Mouse (Mus musculus): Measurements from ENCODE around the gene Pik3r3. TPM values are rescaled to one million over a fixed set of nuclear protein-coding genes. Genes with fewer than 3 reads are reported as not detected.
A peak's percentile ranks its signal among the peaks of the same experiment; 100 is the strongest.
"Not testable (repeated sequence)": the region's sequence is repeated elsewhere in the genome, so short reads cannot be mapped to it uniquely, and the experiment has no call there.

Gene Pik3r3
- polyA plus RNA-seq, 1 experiment = 3.5 TPM

DNA sequence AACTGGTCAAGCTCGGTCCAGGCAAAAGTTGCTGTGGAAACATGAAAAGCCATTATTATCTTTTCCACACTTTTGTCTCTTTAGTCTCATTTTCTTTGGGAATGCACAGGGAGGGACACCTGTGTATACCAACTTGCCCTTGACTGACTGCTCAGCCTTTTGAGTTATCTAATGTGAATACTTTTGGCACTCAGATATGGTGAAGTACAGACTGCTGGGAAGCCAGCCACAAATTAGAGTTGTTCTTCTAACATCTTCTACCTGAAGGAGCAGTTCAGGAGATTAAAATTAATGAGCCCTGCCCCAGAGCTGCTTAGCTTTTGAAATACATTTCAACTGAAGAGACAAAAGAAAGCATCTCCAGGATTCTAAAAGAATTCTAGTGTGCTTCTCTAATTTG, 2.4 kb upstream of the Pik3r3 start:
- no peak for TF ChIP-seq CTCF (IDR thresholded peaks at IDR 0.05; ENCODE audit: extremely low read depth, insufficient read depth, insufficient read length, insufficient replicate concordance)
- no peak for TF ChIP-seq POLR2A (IDR thresholded peaks at IDR 0.05; ENCODE audit: low read depth, low read length)
- Histone ChIP-seq H3K27ac (ENCODE audit: insufficient read depth, low read length) (no peak overlapping the region), H3K36me3 (ENCODE audit: control insufficient read depth, insufficient read depth, low read length) (no peaks in the 10 kb centered on the region), H3K4me3 (ENCODE audit: extremely low read depth, insufficient read depth, insufficient read length) (no peak overlapping the region), H3K4me1 (ENCODE audit: control insufficient read depth, insufficient read depth, insufficient read length) (no peaks in the 10 kb centered on the region), H3K27me3 (ENCODE audit: control insufficient read depth, insufficient read depth, low read length) (no peaks in the 10 kb centered on the region; the same call in 1 of the 2 replicates)
- no peak for DNase-seq (ENCODE audit: low read depth in 1 of 2, low spot score in 2 of 2)
- 96% methylated on average over 1 of the region's 1 CpGs for WGBS

- Histone ChIP-seq H3K27ac (ENCODE audit: insufficient read depth, low read length) (no peak overlapping the region), H3K4me3 (ENCODE audit: extremely low read depth, insufficient read depth, insufficient read length) (peak overlapping the region; percentile 97; the same call in 1 of the 2 replicates)
Observed at GRCm38 (mm10) chr4:116220071-116220650, 1.3 kb upstream of the Pik3r3 start.

GRCm38 (mm10) chr4:116220780-116221139, 658 bp upstream of the Pik3r3 start:
- Histone ChIP-seq H3K36me3 (ENCODE audit: control insufficient read depth, insufficient read depth, low read length) (no peaks in the 10 kb centered on the region), H3K4me1 (ENCODE audit: control insufficient read depth, insufficient read depth, insufficient read length) (no peaks in the 10 kb centered on the region), H3K27ac (ENCODE audit: insufficient read depth, low read length) (peak overlapping the region; percentile 98), H3K27me3 (ENCODE audit: control insufficient read depth, insufficient read depth, low read length) (no peaks in the 10 kb centered on the region; the same call in 1 of the 2 replicates), H3K4me3 (ENCODE audit: extremely low read depth, insufficient read depth, insufficient read length) (peak overlapping the region; percentile 97)
- TF ChIP-seq CTCF (IDR thresholded peaks at IDR 0.05; ENCODE audit: extremely low read depth, insufficient read depth, insufficient read length, insufficient replicate concordance) (no peak), POLR2A (IDR thresholded peaks at IDR 0.05; ENCODE audit: low read depth, low read length) (peak; percentile 58; the same call in 1 of the 2 replicates)
- WGBS = 2% methylated on average over 22 of the region's 26 CpGs
- DNase-seq (ENCODE audit: low read depth in 1 of 2, low spot score in 2 of 2) = no peak

More at GRCm38 (mm10) chr4:116220071-116220650, 1.3 kb upstream of the Pik3r3 start:
- Histone ChIP-seq H3K36me3 (ENCODE audit: control insufficient read depth, insufficient read depth, low read length) (no peaks in the 10 kb centered on the region), H3K4me1 (ENCODE audit: control insufficient read depth, insufficient read depth, insufficient read length) (no peaks in the 10 kb centered on the region), H3K27me3 (ENCODE audit: control insufficient read depth, insufficient read depth, low read length) (no peaks in the 10 kb centered on the region; the same call in 1 of the 2 replicates)
- 30% methylated on average over 6 of the region's 6 CpGs for WGBS
- TF ChIP-seq CTCF (IDR thresholded peaks at IDR 0.05; ENCODE audit: extremely low read depth, insufficient read depth, insufficient read length, insufficient replicate concordance) (no peak), POLR2A (IDR thresholded peaks at IDR 0.05; ENCODE audit: low read depth, low read length) (no peak)
- no peak for DNase-seq (ENCODE audit: low read depth in 1 of 2, low spot score in 2 of 2)

GRCm38 (mm10) chr4:116221996-116222842, 801 bp downstream of the Pik3r3 start:
- Histone ChIP-seq H3K4me1 (ENCODE audit: control insufficient read depth, insufficient read depth, insufficient read length) (no peaks in the 10 kb centered on the region), H3K27ac (ENCODE audit: insufficient read depth, low read length) (peak overlapping the region; percentile 70; the same call in 1 of the 2 replicates), H3K36me3 (ENCODE audit: control insufficient read depth, insufficient read depth, low read length) (no peaks in the 10 kb centered on the region), H3K27me3 (ENCODE audit: control insufficient read depth, insufficient read depth, low read length) (no peaks in the 10 kb centered on the region; the same call in 1 of the 2 replicates), H3K4me3 (ENCODE audit: extremely low read depth, insufficient read depth, insufficient read length) (peak overlapping the region; percentile 76)
- WGBS = 3% methylated on average over 23 of the region's 23 CpGs
- DNase-seq (ENCODE audit: low read depth in 1 of 2, low spot score in 2 of 2) = peak; percentile 4 to 10
- TF ChIP-seq POLR2A (IDR thresholded peaks at IDR 0.05; ENCODE audit: low read depth, low read length) = no peak
- TF ChIP-seq CTCF (IDR thresholded peaks at IDR 0.05; ENCODE audit: extremely low read depth, insufficient read depth, insufficient read length, insufficient replicate concordance) = no peak

DNA sequence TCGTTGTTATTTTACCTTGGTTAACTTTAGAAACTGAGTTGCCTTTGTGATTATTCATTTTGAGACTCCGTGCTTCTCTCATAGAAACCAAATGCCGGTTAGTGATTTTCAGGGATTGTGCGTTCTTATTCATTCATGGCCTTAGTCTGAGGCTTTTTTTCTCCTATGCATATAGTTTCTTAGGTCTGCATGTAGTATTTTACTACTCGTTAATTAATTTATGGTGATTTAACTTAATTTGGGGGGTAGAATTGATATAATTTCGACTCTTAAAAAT, 1.4 kb downstream of the Pik3r3 start:
- no peak for DNase-seq (ENCODE audit: low read depth in 1 of 2, low spot score in 2 of 2)

GRCm38 (mm10) chr4:116243377-116243776, 22.0 kb downstream of the Pik3r3 start:
- Histone ChIP-seq H3K4me3 (ENCODE audit: extremely low read depth, insufficient read depth, insufficient read length) (no peak overlapping the region), H3K36me3 (ENCODE audit: control insufficient read depth, insufficient read depth, low read length) (no peaks in the 10 kb centered on the region), H3K27me3 (ENCODE audit: control insufficient read depth, insufficient read depth, low read length) (no peaks in the 10 kb centered on the region), H3K27ac (ENCODE audit: insufficient read depth, low read length) (no peak overlapping the region), H3K4me1 (ENCODE audit: control insufficient read depth, insufficient read depth, insufficient read length) (no peaks in the 10 kb centered on the region)
- no peak for DNase-seq (ENCODE audit: low read depth in 1 of 2, low spot score in 2 of 2)
- 86% methylated on average over 3 of the region's 3 CpGs for WGBS
- TF ChIP-seq POLR2A (IDR thresholded peaks at IDR 0.05; ENCODE audit: low read depth, low read length) (no peak), CTCF (IDR thresholded peaks at IDR 0.05; ENCODE audit: extremely low read depth, insufficient read depth, insufficient read length, insufficient replicate concordance) (no peak)

More for the DNA sequence above, 1.4 kb downstream of the Pik3r3 start:
- WGBS = 31% methylated on average over 6 of the region's 6 CpGs
- TF ChIP-seq CTCF (IDR thresholded peaks at IDR 0.05; ENCODE audit: extremely low read depth, insufficient read depth, insufficient read length, insufficient replicate concordance) = no peak
- H3K36me3 ChIP-seq (ENCODE audit: control insufficient read depth, insufficient read depth, low read length) = no peaks in the 10 kb centered on the region
- H3K27ac ChIP-seq (ENCODE audit: insufficient read depth, low read length) = no peak overlapping the region
- H3K4me3 ChIP-seq (ENCODE audit: extremely low read depth, insufficient read depth, insufficient read length) = no peak overlapping the region
- H3K27me3 ChIP-seq (ENCODE audit: control insufficient read depth, insufficient read depth, low read length) = no peaks in the 10 kb centered on the region; the same call in 1 of the 2 replicates
- H3K4me1 ChIP-seq (ENCODE audit: control insufficient read depth, insufficient read depth, insufficient read length) = no peaks in the 10 kb centered on the region

- H3K4me3 ChIP-seq (ENCODE audit: extremely low read depth, insufficient read depth, insufficient read length) = no peak overlapping the region
- H3K36me3 ChIP-seq (ENCODE audit: control insufficient read depth, insufficient read depth, low read length) = no peaks in the 10 kb centered on the region
- H3K27ac ChIP-seq (ENCODE audit: insufficient read depth, low read length) = no peak overlapping the region
- no peak for DNase-seq (ENCODE audit: low read depth in 1 of 2, low spot score in 2 of 2)
- WGBS = 51% methylated on average over 2 of the region's 2 CpGs
- no peaks in the 10 kb centered on the region for H3K27me3 ChIP-seq (ENCODE audit: control insufficient read depth, insufficient read depth, low read length)
- H3K4me1 ChIP-seq (ENCODE audit: control insufficient read depth, insufficient read depth, insufficient read length) = no peaks in the 10 kb centered on the region
- no peak for TF ChIP-seq CTCF (IDR thresholded peaks at IDR 0.05; ENCODE audit: extremely low read depth, insufficient read depth, insufficient read length, insufficient replicate concordance)
Observed at GRCm38 (mm10) chr4:116244240-116244639, 22.8 kb downstream of the Pik3r3 start.

DNA sequence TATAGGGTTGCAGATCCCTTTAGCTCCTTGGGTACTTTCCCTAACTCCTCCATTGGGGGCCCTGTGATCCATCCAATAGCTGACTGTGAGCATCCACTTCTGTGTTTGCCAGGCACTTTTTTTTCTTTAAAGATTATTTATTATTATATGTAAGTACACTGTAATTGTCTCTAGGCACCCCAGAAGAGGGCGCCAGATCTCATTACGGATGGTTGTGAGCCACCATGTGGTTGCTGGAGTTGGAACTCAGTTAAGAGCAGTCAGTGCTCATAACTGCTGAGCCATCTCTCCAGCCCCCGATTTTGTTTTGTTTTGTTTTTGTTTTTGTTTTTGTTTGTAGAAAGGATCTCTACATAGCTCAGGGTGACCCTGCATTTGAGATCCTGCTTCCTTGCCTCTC, 24.5 kb downstream of the Pik3r3 start:
- H3K27me3 ChIP-seq (ENCODE audit: control insufficient read depth, insufficient read depth, low read length); H3K27ac ChIP-seq (ENCODE audit: insufficient read depth, low read length); H3K4me3 ChIP-seq (ENCODE audit: extremely low read depth, insufficient read depth, insufficient read length); H3K4me1 ChIP-seq (ENCODE audit: control insufficient read depth, insufficient read depth, insufficient read length); H3K36me3 ChIP-seq (ENCODE audit: control insufficient read depth, insufficient read depth, low read length): not testable (repeated sequence)
- WGBS = 16% methylated on average over 3 of the region's 3 CpGs
- peak; percentile 2 to 39 for DNase-seq (ENCODE audit: low read depth in 1 of 2, low spot score in 2 of 2)

All from spleen, adult 2 months (tissue).